Mouse (Mus musculus) neutrophil, adult 65 days (primary cell): ENCODE measurements around the gene Rbm25. TPM values are rescaled to one million over a fixed set of nuclear protein-coding genes. Genes with fewer than 3 reads are reported as not detected.

ENCODE experiments used
- total RNA-seq: library from RNA; stranded (reverse); gene quantifications from 2 replicates; pipeline ENCODE4 v1.2.4, GENCODE M21; 2023

Gene Rbm25
- total RNA-seq = 171 and 296 TPM in 2 replicates

GRCm38 (mm10) chr12:83630936-83631335, at the start of gene Rbm25:
TSS of gene Rbm25 (plus strand) at chr12:83631236.

DNA sequence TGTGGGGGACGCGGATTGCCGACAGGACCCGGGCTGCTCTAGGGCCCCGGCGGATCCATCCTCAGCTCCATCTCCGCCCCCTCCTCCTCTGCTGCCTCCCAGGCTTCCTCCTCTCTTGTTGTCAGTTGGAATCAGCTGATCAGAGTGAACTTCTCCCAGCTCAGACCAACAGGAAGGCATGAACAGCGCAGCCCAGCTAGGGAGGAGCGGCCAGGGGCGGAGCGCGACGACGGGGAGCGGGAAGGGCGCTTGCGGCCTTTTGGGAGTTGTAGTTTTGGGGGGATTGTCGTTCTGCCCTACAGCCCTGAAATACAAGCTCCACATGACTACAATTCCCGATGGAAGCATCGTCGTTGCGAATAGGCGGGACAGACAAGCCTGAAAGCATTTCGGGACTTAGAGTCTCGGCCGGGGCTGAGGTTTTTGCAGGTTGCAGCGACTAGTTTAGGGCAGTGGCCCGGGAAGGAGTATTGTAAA, 34.0 kb upstream of the Rbm25 start, which contains the start of gene Zfyve1:
TSS of gene Zfyve1 (minus strand) at position 198 of the 477 bp plus-strand sequence.

GRCm38 (mm10) chr12:83687934-83688315, 56.9 kb downstream of the Rbm25 start, which contains the start of gene Psen1:
TSS of gene Psen1 (plus strand) at chr12:83688152.

Other genes starting within 250 kb of the Rbm25 start
- 0.25 and 0.35 TPM in 2 replicates for gene Dpf3, start 143.5 kb upstream of the Rbm25 start, total RNA-seq
- 3.4 and 3.9 TPM in 2 replicates for gene Dcaf4, start 110.8 kb upstream of the Rbm25 start, total RNA-seq
- gene Zfyve1, start 34.0 kb upstream of the Rbm25 start, total RNA-seq = 22.0 and 24.5 TPM in 2 replicates
- 143 and 178 TPM in 2 replicates for gene Psen1, start 56.9 kb downstream of the Rbm25 start, total RNA-seq
- gene Papln, start 132.4 kb downstream of the Rbm25 start, total RNA-seq = 0.14 TPM in 1 of 2 replicates, not detected in the other